Mouse (Mus musculus): Measurements from ENCODE around the gene Samsn1.

DNA sequence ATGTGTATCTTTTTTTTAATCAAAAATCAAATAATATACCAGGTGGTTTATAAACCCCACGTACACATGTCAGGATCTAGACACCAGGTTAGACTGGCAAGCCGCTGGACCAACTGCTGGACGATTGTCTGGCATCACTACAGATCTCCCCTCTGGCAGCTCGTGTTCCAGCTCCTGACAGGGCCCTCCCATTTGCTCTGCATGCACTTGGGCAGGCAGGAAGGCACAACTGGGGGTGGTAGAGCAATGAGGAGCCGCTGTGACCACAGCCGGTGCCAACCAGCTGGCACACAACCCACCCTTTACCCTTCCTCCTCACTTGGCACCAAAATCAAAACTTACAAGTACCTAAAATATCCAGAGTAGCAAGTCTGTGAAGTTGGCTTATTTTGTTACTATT, 156.6 kb downstream of the Samsn1 start:
- no peak for TF ChIP-seq CTCF (IDR thresholded peaks at IDR 0.05; ENCODE audit: borderline replicate concordance, extremely low read depth, insufficient read depth, insufficient read length)
- TF ChIP-seq POLR2A (IDR thresholded peaks at IDR 0.05; ENCODE audit: borderline replicate concordance, extremely low read depth, insufficient read depth, insufficient read length, poor library complexity, severe bottlenecking): no peak
